Mouse (Mus musculus) heart, adult 2 months (tissue): ENCODE measurements around the gene Serpina6.

Experiments
- CTCF ChIP-seq: fragments of 200-600 bp; IDR thresholded peaks from 2 replicates; pipeline ENCODE4 v1.8.1; 2022; ENCODE audit warnings: antibody characterized with exemption, mild to moderate bottlenecking, moderate library complexity
- EP300 ChIP-seq: fragments of 200-500 bp; IDR thresholded peaks from 2 replicates; pipeline ENCODE4 v1.6.1; 2011; ENCODE audit warnings: low read depth, low read length, control low read depth; ENCODE audit not compliant: insufficient read depth
- POLR2A ChIP-seq: fragments of 200-500 bp; IDR thresholded peaks from 2 replicates; pipeline ENCODE4 v1.6.1; 2011; ENCODE audit warnings: mild to moderate bottlenecking, low read depth, low read length, control low read depth; ENCODE audit not compliant: insufficient read depth

DNA sequence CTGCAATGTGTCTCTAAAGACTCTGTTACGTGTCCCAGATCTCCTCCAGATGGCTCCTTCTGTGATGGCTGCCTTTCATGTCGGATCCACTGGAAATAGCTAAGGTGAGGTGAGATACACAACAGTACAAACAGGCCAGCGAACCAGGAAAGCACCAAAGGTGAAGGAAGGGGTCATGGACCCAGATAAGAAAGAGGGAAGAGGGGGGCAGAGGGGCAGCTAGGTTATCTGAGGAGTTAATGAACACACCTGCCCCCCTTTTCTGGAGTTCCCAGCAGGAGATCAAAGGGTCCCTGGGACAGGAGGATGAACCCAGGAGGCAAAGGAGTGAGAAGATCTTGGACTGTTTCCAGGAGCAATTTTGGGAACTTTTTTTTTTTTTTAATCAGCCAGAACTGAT is 28.4 kb upstream of the Serpina6 start:
- TF ChIP-seq CTCF = no peak
- TF ChIP-seq EP300 = no peak
- TF ChIP-seq POLR2A = no peak
